Mouse (Mus musculus) intestine, embryonic 15.5 days (tissue): ENCODE measurements around the gene Cyp2c23. TPM values are rescaled to one million over a fixed set of nuclear protein-coding genes. Genes with fewer than 3 reads are reported as not detected.
A peak's percentile ranks its signal among the peaks of the same experiment; 100 is the strongest.

Source experiments
- ATAC-seq: fragments of 200-750 bp; cut with Nextera tagmentation; 2 replicates; pipeline ENCODE4 v1.8.0; 2017; ENCODE audit warnings: moderate TSS enrichment, moderate library complexity
- H3K27ac ChIP-seq: fragments of 300-500 bp; sonication (generic); 2 replicates; pipeline ENCODE4 v1.5.1; 2015; ENCODE audit warnings: mild to moderate bottlenecking, inconsistent platforms
- H3K27me3 ChIP-seq: fragments of 300-500 bp; sonication (generic); replicated peaks from 2 replicates; pipeline ENCODE4 v1.6.1; 2015; ENCODE audit warnings: inconsistent platforms
- H3K36me3 ChIP-seq: fragments of 300-500 bp; sonication (generic); 2 replicates; pipeline ENCODE4 v1.6.1; 2015; ENCODE audit warnings: inconsistent platforms
- H3K4me1 ChIP-seq: fragments of 300-500 bp; sonication (generic); replicated peaks from 2 replicates; pipeline ENCODE4 v1.6.1; 2015; ENCODE audit warnings: inconsistent platforms
- H3K4me2 ChIP-seq: fragments of 300-500 bp; sonication (generic); replicated peaks from 2 replicates; pipeline ENCODE4 v1.6.1; 2015; ENCODE audit warnings: mild to moderate bottlenecking, inconsistent platforms
- H3K4me3 ChIP-seq: fragments of 300-500 bp; sonication (generic); replicated peaks from 2 replicates; pipeline ENCODE4 v1.5.1; 2015; ENCODE audit warnings: inconsistent platforms
- H3K9ac ChIP-seq: fragments of 300-500 bp; sonication (generic); 2 replicates; pipeline ENCODE4 v1.6.1; 2015; ENCODE audit warnings: inconsistent platforms
- H3K9me3 ChIP-seq: fragments of 300-500 bp; sonication (generic); 2 replicates; pipeline ENCODE4 v1.6.1; 2016; ENCODE audit warnings: inconsistent platforms
- WGBS: fragments of 180-500 bp; shearing (Covaris S2); methylation state at CpG from one replicate; pipeline ENCODE4 v1.1.7; 2015; 5-methylcytosine and 5-hydroxymethylcytosine counted together
- polyA plus RNA-seq: library from polyadenylated mRNA; unstranded; fragments of >200 nt; fragmentation: Nextera tagmentation; extraction: Ambion mirVana; gene quantifications from 2 replicates; pipeline ENCODE4 v1.2.1, GENCODE M21; 2015

The Cyp2c23 gene
- polyA plus RNA-seq, 1 experiment from 2014 or later, result 2.7 TPM

DNA sequence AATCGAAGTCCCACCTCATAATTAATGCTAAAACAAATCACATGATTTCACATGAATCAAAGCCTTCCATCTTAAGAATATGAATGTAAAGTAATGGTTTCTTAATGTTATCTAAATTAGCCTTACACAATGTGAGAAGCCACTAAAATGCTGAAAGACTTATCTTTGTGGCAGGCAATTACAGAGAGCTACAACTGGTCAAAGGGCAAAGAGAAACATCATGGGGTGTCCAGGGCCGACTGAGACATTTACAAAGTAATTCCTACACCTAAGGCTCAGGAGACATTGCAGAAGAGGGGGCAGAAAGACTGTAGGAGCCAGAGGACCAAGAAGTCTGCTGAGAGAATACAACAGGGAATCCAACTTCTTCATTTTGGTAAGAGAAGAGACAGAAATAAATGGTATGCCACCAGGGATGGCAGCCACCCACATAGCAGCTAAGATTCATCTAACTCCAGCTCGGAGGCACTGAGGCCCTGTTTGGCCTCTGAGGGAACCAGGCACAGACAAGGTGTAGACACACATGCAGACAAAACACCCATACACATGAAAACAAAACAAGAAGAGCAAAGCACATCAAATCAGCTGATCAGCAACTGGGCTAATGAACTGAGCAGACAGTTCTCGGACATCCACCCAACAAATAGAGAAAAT, 26.3 kb upstream of the Cyp2c23 start:
- Histone ChIP-seq H3K27me3 (no peaks in the 10 kb centered on the region), H3K9me3 (no peaks in the 10 kb centered on the region), H3K4me2 (no peak overlapping the region), H3K4me3 (no peak overlapping the region), H3K9ac (no peak overlapping the region), H3K36me3 (peaks cover 3% of the 10 kb centered on the region; the same call in 1 of the 2 replicates), H3K4me1 (no peaks in the 10 kb centered on the region), H3K27ac (peak overlapping the region; percentile 33; the same call in 1 of the 2 replicates)
- 64% methylated on average over 4 of the region's 4 CpGs for WGBS
- ATAC-seq, result peak; percentile 86

DNA sequence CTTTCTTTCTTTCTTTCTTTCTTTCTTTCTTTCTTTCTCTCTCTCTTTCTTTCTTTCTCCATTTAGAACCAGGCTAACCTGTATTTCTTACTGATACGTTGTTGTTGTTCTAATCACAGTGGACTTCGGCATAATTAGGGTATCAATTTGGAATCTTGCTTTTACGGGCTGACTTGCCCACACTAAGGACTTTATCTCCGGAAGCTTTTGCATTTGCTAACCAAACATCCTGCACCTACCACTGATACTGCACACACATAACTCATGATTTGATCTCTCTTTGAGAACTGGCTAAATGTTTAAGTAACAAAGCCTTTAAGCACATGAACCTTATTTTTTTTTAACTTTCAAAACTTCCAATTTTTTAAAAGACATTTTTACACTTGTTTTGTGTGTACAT, 21.4 kb upstream of the Cyp2c23 start:
- peak; percentile 51; the same call in 1 of the 2 replicates for ATAC-seq
- H3K27ac ChIP-seq, result no peak overlapping the region
- WGBS, result 62% methylated on average over 4 of the region's 4 CpGs
- H3K4me1 ChIP-seq, result no peaks in the 10 kb centered on the region
- H3K4me2 ChIP-seq, result no peak overlapping the region
- no peak overlapping the region for H3K9ac ChIP-seq
- H3K9me3 ChIP-seq, result no peaks in the 10 kb centered on the region
- no peaks in the 10 kb centered on the region for H3K27me3 ChIP-seq
- H3K36me3 ChIP-seq, result peaks cover 12% of the 10 kb centered on the region
- H3K4me3 ChIP-seq, result no peak overlapping the region

DNA sequence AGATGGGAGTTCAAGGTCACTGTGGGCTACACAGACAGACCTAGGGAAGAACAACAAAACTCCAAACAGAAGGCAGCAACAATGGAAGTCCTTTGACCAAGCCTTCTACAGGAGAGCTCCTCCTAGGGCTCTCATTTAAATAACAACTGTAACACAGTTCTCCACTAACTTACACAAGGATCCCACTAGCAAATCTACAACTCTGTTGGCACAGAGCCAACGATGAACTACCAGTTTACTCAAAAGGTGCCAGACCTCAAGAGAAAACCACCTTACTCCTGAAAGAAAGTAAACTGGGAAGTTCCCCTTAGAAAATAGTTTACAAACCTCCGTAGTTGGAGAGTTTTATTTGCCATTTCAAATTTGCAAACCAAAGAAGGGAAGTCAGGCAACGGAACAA, 20.3 kb upstream of the Cyp2c23 start:
- Histone ChIP-seq H3K36me3 (peaks cover 12% of the 10 kb centered on the region), H3K4me3 (no peak overlapping the region), H3K9me3 (no peaks in the 10 kb centered on the region), H3K27me3 (no peaks in the 10 kb centered on the region), H3K4me2 (no peak overlapping the region), H3K9ac (no peak overlapping the region), H3K4me1 (no peaks in the 10 kb centered on the region), H3K27ac (no peak overlapping the region)
- WGBS, result 47% methylated on average over 3 of the region's 3 CpGs
- no peak for ATAC-seq

DNA sequence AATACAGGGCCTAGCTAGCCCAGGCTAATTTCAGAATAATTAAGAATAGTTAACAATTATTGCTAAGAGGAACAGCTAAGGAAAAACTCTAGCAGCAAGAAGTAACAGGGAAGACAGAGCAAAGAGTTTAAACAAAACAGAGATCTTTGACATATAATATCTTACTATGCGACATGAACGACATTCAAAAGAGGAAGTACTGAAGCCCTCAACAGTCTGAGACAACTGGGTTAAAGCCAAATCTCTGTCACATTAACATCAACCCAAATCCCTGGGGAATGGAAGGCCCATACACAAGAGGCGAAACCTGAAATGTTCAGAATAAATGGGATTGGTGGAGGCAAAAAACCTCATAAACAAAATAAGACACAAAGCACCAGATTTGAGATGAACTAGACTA, 16.8 kb upstream of the Cyp2c23 start:
- no peak for ATAC-seq
- 87% methylated on average over 3 of the region's 3 CpGs for WGBS

DNA sequence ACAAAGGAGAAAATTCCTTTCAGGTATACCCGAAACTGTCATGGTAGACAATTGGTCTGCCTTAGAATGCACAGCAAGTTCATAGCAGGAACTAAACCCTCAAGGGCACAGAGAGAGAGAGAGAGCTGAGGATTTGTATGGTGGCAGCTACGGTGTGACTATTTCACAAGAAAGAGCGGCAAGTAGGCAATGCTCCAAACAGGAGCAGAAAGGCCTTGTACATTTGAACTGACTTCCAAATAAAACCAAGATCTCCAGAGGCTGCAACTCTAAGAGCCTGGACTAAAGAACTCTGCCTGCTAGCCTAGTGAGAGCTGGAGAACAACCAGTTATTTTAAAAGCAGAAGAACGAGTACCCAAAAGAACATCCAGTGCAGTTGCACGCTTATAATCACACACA, 13.1 kb upstream of the Cyp2c23 start:
- no peak overlapping the region for H3K4me3 ChIP-seq
- WGBS, result 86% methylated on average over 5 of the region's 5 CpGs
- no peaks in the 10 kb centered on the region for H3K9me3 ChIP-seq
- no peak for ATAC-seq
- H3K4me2 ChIP-seq, result no peak overlapping the region
- no peak overlapping the region for H3K27ac ChIP-seq
- H3K4me1 ChIP-seq, result no peaks in the 10 kb centered on the region
- H3K9ac ChIP-seq, result no peak overlapping the region
- no peaks in the 10 kb centered on the region for H3K27me3 ChIP-seq
- H3K36me3 ChIP-seq, result peaks cover 9% of the 10 kb centered on the region

More for the DNA sequence above, 16.8 kb upstream of the Cyp2c23 start:
- Histone ChIP-seq H3K36me3 (peaks cover 9% of the 10 kb centered on the region; the same call in 1 of the 2 replicates), H3K9ac (no peak overlapping the region), H3K4me3 (no peak overlapping the region), H3K4me1 (no peaks in the 10 kb centered on the region), H3K27ac (no peak overlapping the region), H3K9me3 (no peaks in the 10 kb centered on the region), H3K27me3 (no peaks in the 10 kb centered on the region), H3K4me2 (no peak overlapping the region)

DNA sequence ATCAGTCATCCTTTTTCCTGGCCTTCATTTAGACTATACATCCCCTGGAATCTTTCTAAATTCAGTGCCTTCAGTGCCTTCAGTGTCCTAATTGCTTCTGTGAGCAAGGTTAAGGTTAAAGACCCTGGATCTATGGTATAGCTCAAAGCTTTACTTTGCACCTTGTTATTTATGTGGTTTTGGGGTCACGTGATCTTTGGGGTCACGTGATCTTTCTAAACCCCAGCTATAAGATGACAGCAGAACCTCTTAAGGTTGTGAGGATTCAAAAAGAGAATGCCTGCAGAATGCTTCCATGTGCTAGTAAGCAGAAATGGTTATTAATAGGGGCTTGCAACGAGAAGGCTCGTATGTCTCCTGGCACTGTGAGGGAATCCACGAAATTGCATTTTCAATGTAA, 4.4 kb upstream of the Cyp2c23 start:
- no peaks in the 10 kb centered on the region for H3K4me1 ChIP-seq
- H3K27ac ChIP-seq, result no peak overlapping the region
- 89% methylated on average over 5 of the region's 5 CpGs for WGBS

DNA sequence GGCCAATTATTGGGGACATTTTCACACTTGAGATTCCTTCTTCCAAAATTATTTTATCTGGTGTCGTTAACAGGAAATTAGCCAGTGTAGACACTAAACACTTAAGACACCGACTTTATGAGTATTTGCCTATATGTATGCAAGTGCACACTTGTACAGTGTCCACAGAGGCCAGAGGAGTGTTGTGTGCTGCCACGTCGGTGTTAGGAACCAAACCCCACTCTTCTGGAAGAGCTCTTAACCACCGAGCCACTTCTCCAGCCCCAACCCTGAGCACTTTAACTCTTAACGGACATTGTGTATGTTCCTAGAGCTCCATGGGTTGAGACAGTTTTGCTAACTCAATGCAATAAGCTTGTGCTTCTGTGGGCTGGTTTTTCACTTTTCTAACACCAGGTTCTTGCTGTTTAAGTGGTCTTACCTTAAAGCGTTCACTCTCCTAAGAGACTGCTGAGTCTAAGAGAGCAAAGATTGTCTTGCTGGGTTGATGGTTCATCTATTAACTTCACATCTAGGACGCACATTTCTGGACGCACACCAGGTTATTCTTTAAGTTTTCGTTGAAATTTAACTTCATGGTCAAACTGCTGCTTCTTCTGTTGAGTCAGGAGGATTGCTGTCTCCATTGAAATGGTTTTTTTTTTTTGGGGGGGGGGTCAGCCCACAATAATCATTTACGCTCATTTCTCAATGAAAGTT, 3.2 kb upstream of the Cyp2c23 start:
- Histone ChIP-seq H3K27ac (no peak overlapping the region), H3K4me1 (no peaks in the 10 kb centered on the region), H3K4me2 (no peak overlapping the region), H3K4me3 (no peak overlapping the region), H3K36me3 (0 out of 2 replicates have a peak, but pooled peaks cover 5% of the 10 kb centered on the region), H3K9ac (no peak overlapping the region), H3K9me3 (no peaks in the 10 kb centered on the region), H3K27me3 (no peaks in the 10 kb centered on the region)
- no peak for ATAC-seq
- 84% methylated on average over 11 of the region's 11 CpGs for WGBS

More for the DNA sequence above, 4.4 kb upstream of the Cyp2c23 start:
- no peak overlapping the region for H3K4me2 ChIP-seq
- H3K9ac ChIP-seq, result no peak overlapping the region
- H3K36me3 ChIP-seq, result peaks cover 7% of the 10 kb centered on the region
- H3K9me3 ChIP-seq, result no peaks in the 10 kb centered on the region
- no peaks in the 10 kb centered on the region for H3K27me3 ChIP-seq
- no peak overlapping the region for H3K4me3 ChIP-seq
- no peak for ATAC-seq

DNA sequence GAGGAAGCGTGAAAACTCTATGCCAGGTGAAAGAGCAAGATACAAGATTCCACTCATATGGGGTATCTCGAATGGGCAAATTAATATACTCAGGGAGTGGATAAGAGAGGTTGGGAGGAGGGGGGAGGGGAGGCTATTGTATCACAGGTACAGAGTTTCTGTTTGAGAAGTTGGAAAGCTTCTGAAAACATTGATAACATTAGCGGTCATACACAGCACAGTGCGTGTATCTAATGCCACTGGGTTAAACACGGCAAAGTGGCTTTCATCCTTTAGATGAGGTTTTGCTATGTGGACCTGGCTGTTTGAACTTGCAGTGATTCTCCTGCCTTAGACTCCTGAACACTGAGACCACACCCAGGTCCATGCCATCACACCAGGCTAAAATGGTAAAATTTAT, 1.0 kb upstream of the Cyp2c23 start:
- H3K4me1 ChIP-seq, result no peaks in the 10 kb centered on the region
- no peak for ATAC-seq
- no peak overlapping the region for H3K27ac ChIP-seq
- no peaks in the 10 kb centered on the region for H3K36me3 ChIP-seq
- H3K9ac ChIP-seq, result no peak overlapping the region
- no peak overlapping the region for H3K4me2 ChIP-seq
- 84% methylated on average over 5 of the region's 5 CpGs for WGBS
- H3K9me3 ChIP-seq, result no peaks in the 10 kb centered on the region
- no peaks in the 10 kb centered on the region for H3K27me3 ChIP-seq
- no peak overlapping the region for H3K4me3 ChIP-seq

DNA sequence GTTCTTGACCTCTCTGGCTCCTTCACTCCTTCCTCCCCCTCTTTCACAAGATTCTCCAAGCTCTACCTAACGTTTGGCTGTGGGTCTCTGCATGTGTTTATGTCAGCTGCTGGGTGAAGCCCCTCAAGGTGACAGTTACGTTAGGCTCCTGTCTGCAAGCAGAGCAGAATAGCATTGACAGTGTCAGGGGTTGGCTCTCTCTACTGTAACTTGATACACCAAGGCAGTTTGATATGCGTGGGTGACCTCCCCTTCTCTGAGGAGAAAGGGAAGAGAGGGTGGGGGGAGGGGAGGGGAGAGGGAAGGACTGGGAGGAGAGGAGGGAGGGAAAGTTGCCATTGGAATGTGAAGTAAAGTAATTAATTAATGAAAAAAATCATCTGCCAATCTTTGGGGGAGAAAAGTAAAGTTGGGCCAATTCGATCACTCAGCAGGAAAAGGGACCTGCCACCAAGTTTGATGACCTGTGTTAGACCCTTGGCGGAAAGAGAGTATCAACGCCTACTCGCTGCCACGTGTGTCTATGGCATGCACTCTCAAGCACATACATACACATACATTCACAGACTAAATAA, 2.0 kb downstream of the Cyp2c23 start:
- Histone ChIP-seq H3K9me3 (no peaks in the 10 kb centered on the region), H3K4me2 (no peak overlapping the region), H3K27me3 (no peaks in the 10 kb centered on the region), H3K4me3 (no peak overlapping the region), H3K36me3 (no peaks in the 10 kb centered on the region), H3K9ac (no peak overlapping the region), H3K4me1 (no peaks in the 10 kb centered on the region), H3K27ac (no peak overlapping the region)
- WGBS, result 66% methylated on average over 8 of the region's 8 CpGs
- no peak for ATAC-seq

DNA sequence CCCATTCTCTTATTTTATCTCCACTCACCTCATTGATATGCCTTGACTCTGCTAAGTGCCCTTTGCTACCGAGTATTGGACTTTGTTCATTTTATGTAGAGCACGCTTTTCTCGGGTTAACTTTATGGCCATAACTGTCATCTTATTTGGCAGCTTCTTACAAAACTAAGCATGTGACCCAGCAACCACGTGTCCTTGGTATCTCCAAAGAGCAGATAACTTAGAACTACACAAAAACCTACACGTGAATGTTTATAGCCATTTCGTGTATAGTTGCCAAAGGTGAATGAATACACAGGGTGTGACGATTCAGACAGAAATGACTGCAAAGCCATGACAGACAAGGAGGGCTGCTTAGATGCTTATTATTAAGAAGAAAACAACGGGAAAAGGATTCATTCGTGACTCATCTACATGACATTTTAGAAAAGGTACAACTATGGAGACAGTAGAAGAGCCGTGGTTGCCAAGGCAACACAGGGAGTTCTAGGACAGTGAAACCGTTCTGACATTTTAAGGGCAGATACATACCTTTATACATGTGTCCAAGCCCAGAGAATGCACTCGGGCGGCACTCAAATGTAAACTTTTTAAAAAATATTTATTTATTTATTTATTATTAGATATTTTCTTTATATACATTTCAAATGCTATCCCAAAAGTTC, 4.0 kb downstream of the Cyp2c23 start:
- H3K27ac ChIP-seq, result peak overlapping the region; percentile 17; the same call in 1 of the 2 replicates
- H3K4me3 ChIP-seq, result no peak overlapping the region
- no peaks in the 10 kb centered on the region for H3K27me3 ChIP-seq
- no peaks in the 10 kb centered on the region for H3K4me1 ChIP-seq
- no peak overlapping the region for H3K4me2 ChIP-seq
- peak; percentile 87 for ATAC-seq
- H3K9ac ChIP-seq, result no peak overlapping the region
- H3K9me3 ChIP-seq, result no peaks in the 10 kb centered on the region
- 72% methylated on average over 13 of the region's 13 CpGs for WGBS
- no peaks in the 10 kb centered on the region for H3K36me3 ChIP-seq

DNA sequence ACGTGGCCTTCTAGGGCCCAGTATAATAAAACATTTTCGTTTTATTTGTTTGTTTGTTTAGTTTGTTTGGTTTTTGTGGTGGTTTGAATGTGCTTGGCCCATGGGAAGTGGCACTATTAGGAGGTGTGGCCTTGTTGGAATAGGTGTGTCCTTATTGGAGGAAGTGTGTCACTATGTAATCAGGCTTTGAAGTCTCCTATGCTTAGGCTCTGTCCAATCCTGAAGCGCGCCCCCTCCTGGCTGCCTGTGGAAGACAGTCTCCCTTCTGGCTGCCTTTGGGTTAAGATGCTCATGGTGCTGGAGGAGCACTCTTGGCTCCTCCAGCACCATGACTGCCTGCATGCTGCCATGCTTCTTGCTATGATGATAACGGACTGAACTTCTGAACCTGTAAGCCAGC, 5.9 kb downstream of the Cyp2c23 start:
- no peaks in the 10 kb centered on the region for H3K4me1 ChIP-seq
- no peaks in the 10 kb centered on the region for H3K27me3 ChIP-seq
- no peak overlapping the region for H3K4me3 ChIP-seq
- no peaks in the 10 kb centered on the region for H3K36me3 ChIP-seq
- no peak overlapping the region for H3K4me2 ChIP-seq
- H3K9ac ChIP-seq, result no peak overlapping the region
- H3K9me3 ChIP-seq, result no peaks in the 10 kb centered on the region
- H3K27ac ChIP-seq, result no peak overlapping the region
- ATAC-seq, result no peak
- 71% methylated on average over 5 of the region's 5 CpGs for WGBS

DNA sequence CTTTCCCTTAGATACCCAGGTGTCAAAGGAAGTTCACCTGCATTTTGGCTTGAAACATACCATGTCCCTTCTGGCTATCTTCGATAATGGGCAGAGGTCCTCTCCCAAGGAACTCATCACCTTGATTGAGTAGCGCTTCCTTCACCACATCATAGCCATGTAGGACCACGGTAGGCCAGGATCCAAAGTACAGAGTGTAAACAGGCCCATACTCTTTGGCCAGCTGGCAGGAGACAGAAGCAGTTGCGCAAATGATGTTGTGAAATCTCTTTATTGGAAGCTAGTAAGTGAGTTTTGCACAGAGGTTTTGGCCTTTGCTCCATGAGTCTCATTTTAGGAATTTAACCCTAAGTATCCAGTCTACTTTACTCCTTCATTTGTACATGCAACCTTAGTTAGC, 7.5 kb downstream of the Cyp2c23 start:
- H3K36me3 ChIP-seq, result no peaks in the 10 kb centered on the region
- no peaks in the 10 kb centered on the region for H3K4me1 ChIP-seq
- no peak overlapping the region for H3K27ac ChIP-seq
- WGBS, result 65% methylated on average over 4 of the region's 4 CpGs
- H3K27me3 ChIP-seq, result no peaks in the 10 kb centered on the region
- peak; percentile 66 for ATAC-seq
- no peaks in the 10 kb centered on the region for H3K9me3 ChIP-seq
- H3K4me2 ChIP-seq, result no peak overlapping the region
- H3K4me3 ChIP-seq, result no peak overlapping the region
- H3K9ac ChIP-seq, result no peak overlapping the region
